Mouse (Mus musculus) left cerebral cortex, postnatal 14 days (tissue): ENCODE results near the gene Ift140. TPM values are rescaled to one million over a fixed set of nuclear protein-coding genes. Genes with fewer than 3 reads are reported as not detected.

Experiments used
- DNase-seq, 2 experiments: peaks; one replicate each; pipeline ENCODE4 v3.0.0; 2021 to 2022; ENCODE audit warnings: low spot score in 2 of 2, mixed read lengths in 1 of 2
- intact Hi-C: fragments of 180-260 bp; cut with DNase I; formaldehyde crosslinking; loops from one replicate; pipeline ENCODE4 v1.15.1; 2025
- long read RNA-seq, 2 experiments: library from polyadenylated mRNA; stranded (forward); transcript quantifications; one replicate each; pipeline ENCODE4 v2.0.0; 2021
- total RNA-seq, 2 experiments: library from RNA; stranded (reverse); gene quantifications; 2 replicates each; pipeline ENCODE4 v1.2.3; 2021

Ift140 gene
- total RNA-seq = 10 to 100 TPM; 19.8 to 22.9 TPM
- long read RNA-seq, experiment 1, full-length matches to known transcripts = 16 of 26 reads
- long read RNA-seq, experiment 1, partial matches to known transcripts = 5 of 26 reads
- long read RNA-seq, experiment 1, other reads (novel, unspliced or antisense) = 5 of 26 reads
- long read RNA-seq, experiment 2, full-length matches to known transcripts = 7 of 14 reads
- long read RNA-seq, experiment 2, partial matches to known transcripts = 3 of 14 reads
- long read RNA-seq, experiment 2, other reads (novel, unspliced or antisense) = 4 of 14 reads

DNA sequence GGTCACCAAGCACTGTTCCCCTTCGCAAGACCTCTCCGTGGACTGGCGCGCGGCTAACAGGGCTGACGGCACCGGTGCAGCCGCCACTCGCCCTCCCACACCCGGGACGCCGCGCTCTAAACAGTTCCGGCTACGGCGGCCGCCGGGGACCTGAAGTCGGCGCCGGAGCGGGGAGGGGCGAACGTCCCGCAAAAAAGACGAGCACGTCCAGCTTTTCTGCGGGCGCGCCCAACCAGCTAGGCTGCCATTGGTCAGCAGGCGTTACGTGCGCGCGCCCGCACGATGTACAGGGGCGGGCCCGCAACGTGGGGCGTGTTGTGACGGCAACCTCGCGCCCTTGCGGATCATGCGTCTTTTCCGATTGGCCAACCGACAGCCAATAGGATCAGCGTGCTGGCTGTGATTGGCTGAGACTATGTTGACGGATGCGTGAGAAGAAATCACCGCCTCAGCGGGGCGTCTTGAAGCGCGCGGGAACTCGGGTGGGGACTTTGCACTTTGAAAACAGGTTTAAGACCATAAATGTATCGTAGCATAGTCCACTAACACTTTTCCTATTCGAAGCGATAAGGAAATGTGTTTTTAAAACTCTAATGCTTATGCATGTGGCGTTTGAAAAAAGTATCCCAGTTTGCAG, at the start of gene Ift140, which contains the start of gene Cramp1l:
Gene Ift140 (plus strand): TSS at position 431 of the 637 bp plus-strand sequence.
Gene Cramp1l (minus strand): TSS at position 134 of the 637 bp plus-strand sequence.
- DNase-seq = peak; percentile 99 to 100
- intact Hi-C loops = no loop called here

DNA sequence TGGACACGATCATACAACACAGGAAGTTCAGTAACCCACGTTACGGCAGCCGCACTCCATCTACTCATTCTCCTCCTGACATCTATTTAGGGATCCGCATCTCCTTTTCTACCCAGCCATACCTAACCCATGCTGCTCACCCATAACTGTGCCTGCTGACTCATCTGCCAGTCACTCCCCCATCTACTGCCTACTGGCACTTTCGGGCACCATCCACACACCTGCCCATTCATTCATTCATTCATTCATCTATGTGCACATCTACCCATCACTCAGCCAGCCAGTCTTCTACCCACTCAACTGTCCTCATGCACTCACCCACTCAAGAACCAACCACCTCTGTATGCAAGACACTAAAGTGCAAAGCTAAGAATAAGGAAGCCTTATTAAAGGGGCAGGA, 28.7 kb upstream of the Ift140 start:
- intact Hi-C loops = no loop called here
- DNase-seq = no peak

DNA sequence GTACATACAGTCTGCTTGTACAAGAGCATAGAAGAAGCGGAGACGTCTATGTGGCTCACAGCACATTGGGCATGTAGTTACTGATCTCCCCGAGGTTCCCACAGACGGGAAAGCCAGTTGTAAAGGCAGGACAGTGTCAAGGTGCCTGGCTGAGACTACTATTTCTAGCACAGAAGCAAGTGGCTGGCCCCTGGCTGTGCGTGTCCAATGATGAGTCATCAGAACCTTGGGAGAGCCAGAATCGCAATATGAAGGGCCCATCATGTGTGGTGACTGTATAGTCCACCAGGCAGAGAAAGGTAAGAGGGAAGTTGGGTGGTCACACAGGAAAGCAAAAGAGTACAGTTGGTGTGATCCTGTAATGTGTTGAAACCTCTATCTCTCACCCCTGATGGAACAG, 21.2 kb upstream of the Ift140 start:
- intact Hi-C loops = no loop called here
- no peak for DNase-seq

DNA sequence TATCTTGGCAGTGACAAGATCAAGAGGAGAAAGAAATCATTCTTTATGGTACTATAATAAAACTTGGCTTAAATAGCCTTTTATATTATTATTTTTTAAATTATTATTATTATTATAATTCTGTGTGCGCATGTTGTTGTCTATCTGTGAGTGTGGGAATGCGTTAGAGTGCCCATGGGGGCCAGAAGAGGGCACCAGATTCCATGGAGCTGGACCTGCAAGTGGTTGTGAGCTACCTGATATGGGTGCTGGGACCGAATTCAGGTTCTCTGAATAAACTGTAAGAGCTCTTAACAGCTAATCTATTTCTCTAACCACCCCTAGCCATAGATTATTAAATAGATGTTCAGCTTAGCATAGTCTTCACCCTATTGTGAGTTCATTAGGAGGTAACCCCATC, 10.8 kb upstream of the Ift140 start:
- intact Hi-C loops = no loop called here
- no peak for DNase-seq

DNA sequence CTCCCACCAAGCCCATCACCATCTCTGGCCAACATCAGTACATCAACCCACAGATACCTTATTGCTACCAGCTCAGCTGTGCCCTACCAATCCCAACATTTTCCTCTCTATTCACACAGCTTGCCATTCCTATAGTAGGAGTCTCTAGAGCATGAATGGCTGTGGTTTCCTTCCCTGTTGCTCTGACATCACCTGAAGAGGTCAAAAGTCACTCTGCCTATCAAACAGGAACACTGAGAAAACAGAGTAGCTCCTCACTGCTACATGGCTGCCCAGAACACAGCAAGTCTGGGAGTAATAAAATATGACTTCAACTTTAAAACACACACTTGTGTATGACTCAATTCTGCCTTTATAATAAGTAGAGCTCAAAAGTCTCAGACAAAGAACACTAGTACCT, 8.4 kb upstream of the Ift140 start:
- no peak for DNase-seq
- intact Hi-C loops = no loop called here

DNA sequence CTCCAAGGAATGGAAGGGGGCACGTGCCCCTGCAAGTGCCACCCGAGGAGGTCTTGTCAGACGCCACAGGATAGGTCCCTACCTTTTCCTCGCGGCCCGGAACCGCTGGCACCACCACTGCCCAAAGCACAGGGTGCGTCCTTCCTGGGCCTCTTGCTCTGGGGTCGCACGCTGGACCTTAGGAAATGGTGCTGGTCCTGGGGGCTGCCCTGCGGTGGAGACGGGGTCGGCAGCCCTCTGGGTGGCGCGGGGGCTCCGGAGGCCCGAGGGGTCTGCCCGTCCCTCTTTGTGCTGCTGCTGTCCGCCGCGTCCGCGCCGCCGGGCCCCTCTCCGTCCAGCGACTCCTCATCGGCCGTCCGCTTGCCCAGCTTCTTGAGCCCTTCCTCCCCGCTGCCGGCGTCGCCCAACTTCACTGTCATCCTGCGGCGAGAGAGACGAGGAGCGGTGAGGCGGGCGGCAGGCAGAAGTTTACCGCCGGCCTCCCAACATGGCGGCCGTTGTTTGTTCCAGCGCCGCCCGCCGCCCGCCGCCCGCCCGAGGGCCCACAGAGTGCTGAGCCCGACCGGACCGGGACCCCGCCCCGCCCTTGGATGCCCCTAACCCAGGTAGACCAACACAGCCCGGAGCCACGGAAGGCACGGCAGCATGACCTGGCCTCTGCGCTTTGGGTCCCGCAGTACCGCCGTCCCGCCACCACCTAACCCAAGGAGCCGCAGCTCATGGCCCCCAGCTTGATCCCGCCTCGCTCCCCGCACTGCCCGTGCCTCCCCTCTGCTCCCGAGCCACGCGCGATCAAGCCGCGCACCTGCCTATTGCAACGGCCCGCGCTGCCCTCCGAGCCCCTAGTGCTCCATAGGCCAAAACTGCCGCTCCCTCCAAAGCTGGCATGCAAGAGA, 2.0 kb upstream of the Ift140 start:
- intact Hi-C loops = no loop called here
- DNase-seq = peak in 1 of 2 experiments; percentile 4

DNA sequence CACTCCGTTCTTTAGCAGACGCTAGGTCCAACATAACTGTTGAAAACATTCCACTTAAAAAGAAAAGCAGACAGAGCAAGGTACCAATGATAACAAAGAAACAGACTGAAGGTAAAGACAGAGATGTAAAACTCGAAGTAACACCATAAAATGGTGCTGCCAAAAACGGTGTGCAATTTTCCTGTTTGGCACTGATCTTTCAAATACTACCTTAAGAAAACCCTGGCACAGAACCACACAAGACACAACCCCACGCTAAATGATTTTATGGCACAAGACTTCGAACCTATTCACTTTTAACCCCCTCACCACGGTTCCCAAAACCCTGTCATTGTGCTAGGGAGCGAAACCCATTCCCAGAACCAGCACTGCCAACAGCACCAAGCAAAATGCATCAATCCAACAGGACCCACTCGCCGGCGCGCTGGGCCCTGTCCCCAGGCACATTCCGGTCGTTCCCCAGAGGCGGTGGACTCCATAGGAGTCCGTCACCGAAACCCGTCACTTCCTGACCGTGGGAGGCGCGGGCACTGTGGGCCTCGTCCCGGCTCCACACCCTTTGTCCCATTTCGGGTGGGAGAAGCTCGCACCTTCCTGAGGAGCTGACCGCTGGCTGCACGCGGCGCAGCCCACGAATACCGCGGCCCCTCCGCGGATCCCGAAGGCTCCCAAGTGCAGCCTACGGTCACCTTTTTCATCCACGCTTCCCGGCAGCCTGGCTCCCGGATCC, 879 bp upstream of the Ift140 start:
- DNase-seq = peak; percentile 47 to 54
- intact Hi-C loops = no loop called here

DNA sequence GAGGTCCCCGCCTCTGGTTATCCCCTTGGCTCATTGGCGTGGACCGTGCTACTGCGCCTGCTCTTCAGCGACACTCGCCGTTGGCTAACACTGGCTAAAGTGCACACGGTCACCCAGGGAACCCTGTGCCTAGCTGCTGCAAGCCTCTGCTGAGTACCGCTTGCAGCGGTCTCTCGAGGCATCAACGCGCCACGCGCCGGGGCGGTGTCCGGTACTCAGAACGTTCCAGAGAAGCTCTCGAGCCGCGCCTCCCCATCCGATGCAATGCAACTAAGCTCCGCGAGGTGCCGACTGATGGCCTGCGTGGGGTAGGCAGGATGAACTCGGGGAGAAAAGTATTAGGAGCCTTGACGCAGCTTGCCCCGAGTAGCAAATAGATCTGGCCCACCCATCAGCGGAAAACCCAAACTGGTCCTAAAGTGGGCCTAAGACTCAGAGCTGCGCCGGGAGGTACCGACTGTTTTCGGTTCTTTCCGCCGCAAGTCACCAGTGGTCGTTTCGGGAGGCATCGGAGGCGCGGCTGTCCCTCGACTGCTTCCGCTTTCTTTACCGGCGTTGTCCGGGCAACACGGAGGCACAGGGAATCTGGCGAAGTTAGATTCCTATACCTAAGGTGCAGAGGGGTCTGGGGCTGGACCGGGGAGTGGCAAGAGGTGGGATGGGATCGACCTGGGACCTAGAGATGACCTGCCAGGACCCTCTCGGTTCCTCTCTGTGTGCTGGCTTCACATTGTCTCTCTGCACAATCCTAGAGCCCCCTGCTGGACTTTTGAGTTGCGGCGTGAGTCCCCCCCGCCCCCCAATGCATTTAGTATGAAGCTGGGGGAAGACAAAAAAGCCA, 627 bp downstream of the Ift140 start:
- DNase-seq = peak; percentile 78 to 87
- intact Hi-C loops = no loop called here

DNA sequence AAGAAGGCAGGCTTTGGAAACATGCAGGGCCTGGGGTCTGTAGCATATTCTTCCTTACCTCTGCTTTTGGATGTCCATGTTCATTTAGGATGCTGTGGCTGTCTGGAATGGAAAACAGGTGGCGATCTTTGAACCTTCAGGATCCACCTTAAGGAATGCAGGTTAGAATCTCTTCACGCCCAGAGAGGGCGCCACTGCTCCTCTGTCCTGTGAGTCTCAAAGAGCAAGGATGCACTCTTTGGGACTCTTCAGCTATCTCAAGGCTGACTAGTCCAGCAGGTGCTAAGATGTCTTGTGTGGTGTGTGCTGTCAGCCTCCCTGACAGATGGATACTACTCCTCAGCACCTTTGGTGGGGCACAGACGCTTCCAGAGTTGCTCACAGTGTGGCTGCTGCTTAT, 20.3 kb downstream of the Ift140 start:
- intact Hi-C loops = no loop called here
- no peak for DNase-seq

DNA sequence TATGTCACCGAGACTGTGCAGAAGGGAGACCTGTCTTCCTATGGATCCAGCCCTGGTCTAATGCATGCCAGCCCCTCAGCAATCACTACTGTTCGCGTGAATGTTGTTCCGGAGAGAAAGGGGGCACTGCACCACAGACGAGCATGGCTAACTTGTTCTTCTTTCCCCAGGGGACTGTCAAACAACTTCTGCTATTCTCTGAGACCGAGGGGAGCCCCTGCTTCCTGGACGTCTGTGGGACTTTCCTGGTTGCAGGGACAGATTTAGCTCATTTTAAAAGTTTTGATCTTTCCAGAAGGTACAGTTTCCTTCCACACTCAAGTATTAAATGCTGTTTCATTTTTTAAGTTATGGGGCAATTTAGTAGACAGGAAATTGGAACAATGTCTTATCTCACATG, 29.0 kb downstream of the Ift140 start:
- intact Hi-C loops = no loop called here

DNA sequence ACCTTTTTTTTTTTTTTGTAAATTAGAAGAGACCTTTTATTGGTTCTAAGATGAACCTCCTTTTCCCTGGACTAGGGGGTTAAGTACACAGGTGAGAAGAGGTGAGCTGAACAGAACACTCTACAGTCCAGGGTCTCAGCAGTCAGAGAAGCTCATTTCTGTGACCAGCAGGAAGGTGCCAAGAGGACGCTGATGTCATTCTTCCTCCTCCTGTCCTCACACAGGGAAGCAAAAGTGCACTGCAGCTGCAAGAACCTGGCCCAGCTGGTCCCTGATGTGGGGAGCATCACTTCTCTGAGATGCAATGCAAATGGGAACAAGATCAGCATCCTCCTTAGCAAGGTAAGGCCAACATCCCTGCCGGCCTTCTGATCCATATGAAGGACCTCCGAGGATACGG, 29.4 kb downstream of the Ift140 start:
- DNase-seq = no peak
- intact Hi-C loops = no loop called here

More for the DNA sequence above, 29.0 kb downstream of the Ift140 start:
- DNase-seq = no peak

DNA sequence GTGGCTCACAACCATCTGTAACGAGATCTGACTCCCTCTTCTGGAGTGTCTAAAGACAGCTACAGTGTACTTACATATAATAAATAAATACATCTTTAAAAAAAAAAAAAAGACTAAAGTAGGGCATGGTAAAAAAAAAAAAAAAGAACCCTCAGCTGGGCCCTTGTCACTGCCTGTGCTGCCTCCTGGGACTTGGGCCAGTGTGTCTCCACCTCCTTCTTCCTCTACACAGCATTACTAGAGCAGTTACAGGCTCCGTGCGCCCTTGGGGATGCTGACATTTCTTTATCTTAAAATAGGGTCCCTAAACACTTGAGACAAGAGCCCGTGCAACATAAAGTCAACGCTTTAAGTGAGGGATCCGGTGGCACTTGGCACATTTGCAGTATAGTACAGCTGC, 31.3 kb downstream of the Ift140 start:
- DNase-seq = peak in 1 of 2 experiments; percentile 8
- intact Hi-C loops = no loop called here

DNA sequence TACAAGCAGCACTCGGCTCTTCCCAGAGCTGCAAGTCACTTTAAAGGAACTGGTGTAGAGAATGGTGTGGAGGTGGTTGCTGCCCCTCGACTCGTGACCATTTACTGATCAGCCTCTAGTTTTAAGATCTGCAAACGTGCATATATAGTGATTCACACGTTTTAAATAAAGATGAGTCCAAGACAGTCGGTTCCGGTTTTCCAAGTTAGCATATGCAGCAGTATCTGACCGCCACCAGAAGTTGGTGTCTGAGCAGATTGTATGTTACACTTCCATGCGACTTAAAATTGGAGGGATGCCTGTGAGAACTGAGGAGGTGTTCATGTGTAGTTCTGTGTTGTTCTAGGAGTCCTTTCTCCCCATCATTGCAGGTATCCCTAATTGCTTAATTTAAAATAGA, 37.4 kb downstream of the Ift140 start:
- intact Hi-C loops = no loop called here

DNA sequence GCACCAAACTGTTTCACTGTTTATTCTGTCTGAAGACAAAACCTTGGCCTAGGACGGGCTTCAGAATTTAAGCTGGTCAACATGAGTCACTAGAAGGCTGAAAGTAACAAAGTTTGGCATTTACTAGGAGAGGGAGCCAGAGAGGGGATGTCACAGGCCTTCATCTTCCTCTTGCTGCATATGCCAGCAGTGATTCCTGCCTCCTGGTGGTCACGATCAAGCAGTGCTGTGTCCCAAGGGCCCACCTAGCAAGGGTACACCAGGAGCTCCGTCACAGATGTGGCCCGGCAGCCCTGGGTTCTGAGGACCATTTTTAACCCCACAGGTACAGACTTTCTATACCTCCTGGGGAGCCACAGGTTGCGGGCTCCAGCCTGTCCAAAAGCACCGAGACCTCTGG, 41.2 kb downstream of the Ift140 start:
- intact Hi-C loops = no loop called here
- no peak for DNase-seq

More for the DNA sequence above, 37.4 kb downstream of the Ift140 start:
- DNase-seq = peak in 1 of 2 experiments; percentile 72

DNA sequence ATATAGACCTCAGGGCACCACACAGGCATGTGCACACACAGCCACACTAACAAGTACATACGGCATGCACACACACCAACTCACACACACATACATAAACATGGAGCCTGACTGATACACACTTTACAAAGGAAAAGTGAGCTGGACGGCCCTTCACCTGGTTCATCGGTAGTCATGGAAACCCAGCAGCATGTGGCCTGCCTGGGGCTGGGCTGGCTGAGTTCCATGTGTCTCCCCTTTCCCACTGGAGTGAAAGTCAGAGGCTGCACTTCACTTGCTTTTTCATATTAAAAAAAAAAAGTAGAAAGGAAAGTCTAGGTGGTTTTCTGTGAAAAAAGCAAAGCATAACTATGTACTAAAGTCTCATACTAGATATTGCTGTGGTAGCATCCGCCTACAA, 47.4 kb downstream of the Ift140 start:
- intact Hi-C loops = no loop called here
- DNase-seq = no peak

DNA sequence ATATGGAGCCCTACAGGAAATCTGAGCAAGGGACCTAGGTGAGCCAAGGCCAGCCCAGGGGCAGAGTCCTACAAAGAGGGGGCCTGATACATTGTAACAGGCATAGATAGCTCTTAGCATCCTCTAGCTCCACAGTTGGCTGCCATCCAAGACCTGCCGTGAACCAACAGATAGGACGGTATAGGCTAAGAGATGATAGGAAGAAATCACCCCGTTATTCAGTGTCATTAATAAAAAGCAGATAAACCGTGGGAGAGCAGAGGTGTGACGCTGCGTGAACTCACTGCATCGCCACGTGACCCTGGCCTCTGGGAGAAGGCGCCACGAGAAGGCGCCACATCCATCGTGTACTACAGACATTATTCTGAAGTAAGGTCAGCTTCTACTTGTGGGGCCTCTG, 48.0 kb downstream of the Ift140 start:
- no peak for DNase-seq
- intact Hi-C loops = no loop called here

DNA sequence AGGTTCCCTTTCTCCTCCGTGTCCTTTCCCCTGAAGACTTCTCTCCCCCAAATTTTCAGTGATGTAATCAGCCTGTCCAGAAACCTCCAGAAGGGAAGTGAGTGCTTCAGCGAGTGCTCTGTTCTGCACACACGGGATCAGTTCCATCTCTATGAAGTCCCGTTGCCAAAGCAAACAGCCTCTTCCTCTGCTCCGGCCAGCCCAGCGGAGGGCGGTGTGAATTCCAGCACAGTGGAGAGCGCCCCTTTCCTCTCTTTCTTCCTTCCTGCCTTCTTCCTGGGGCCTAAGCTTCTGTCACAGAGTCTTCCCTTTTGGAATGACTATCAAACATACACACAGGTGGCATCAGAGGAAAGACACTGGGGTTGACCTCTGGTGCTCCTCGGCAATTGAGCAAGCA, 48.5 kb downstream of the Ift140 start:
- intact Hi-C loops = no loop called here
- peak in 1 of 2 experiments; percentile 13 for DNase-seq

DNA sequence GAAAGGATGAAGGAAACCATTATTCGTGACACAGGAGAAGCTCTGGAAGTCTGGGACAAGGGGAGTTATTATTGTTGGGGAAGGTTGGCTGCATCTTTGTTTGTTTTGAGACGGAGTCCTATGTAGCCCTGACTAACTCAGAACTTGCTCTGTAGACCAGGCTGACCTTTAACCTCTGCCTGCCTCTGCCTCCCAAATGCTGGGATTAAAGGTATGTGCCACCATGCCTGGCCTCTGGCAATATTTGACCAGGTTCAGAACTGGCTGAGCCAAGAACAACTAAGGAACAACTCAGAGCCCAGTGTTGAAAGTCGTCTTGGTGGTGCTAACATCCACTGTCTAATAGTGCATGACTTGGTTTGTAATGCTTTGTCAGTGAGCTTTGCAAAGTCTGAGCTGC, 49.3 kb downstream of the Ift140 start:
- DNase-seq = no peak
- intact Hi-C loops = no loop called here

DNA sequence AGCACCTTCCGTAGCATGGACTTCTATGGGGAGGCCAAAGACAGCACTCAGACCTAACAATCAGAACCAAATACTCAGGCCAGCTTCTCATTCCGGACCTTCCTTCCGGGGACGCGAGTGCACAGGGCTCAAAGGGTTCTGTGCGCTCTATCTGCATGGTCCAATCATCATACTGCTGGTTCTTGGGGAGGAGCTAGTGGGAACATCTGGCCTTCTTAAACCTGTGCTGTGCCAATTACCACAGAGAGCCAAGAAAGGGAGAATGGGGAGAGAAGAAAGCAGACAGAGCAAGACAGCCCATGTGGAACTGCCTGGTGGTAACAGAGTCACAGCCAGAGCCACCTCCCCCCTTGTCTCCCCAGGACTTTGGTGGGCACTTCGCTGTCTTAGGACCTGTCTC, 50.7 kb downstream of the Ift140 start:
- no peak for DNase-seq
- intact Hi-C loops = no loop called here
